Comparison of ENCODE assay signal across 8 mouse cellular contexts in genomic region chr11:79961346-79962124, GRCm38 (mm10). TPM values are rescaled to one million over a fixed set of nuclear protein-coding genes. Genes with fewer than 3 reads are reported as not detected.
A peak's percentile ranks its signal among the peaks of the same experiment; 100 is the strongest.
DNase-seq lines count a peak whose midpoint lies in the region; ATAC-seq and TF ChIP-seq lines count a peak whose summit lies in the region.

No protein-coding gene starts in this region.

- peak overlapping the region; percentile 85 for H3K4me2 ChIP-seq in heart, embryonic 14.5 days (ENCODE audit: low read length)
- H3K4me2 ChIP-seq in heart, embryonic 15.5 days = peak overlapping the region; percentile 79
- peak overlapping the region; percentile 60 for H3K4me2 ChIP-seq in limb, embryonic 15.5 days
- peak overlapping the region; percentile 81 for H3K4me2 ChIP-seq in stomach, embryonic 14.5 days (replicated peaks; ENCODE audit: low read depth, low read length)

- in situ Hi-C loops in Patski (cut with MboI; ENCODE audit: low pct_unique_long_range_greater_than_20kb) = no loop called here

- H3K9ac ChIP-seq in heart, embryonic 14.5 days (ENCODE audit: low read length) = peak overlapping the region; percentile 83
- H3K9ac ChIP-seq in heart, embryonic 15.5 days = peak overlapping the region; percentile 70
- peak overlapping the region; percentile 64 for H3K9ac ChIP-seq in limb, embryonic 15.5 days
- peak overlapping the region; percentile 63 for H3K9ac ChIP-seq in stomach, embryonic 14.5 days (replicated peaks; ENCODE audit: low read depth, low read length)

- H3K9me3 ChIP-seq in heart, embryonic 14.5 days (ENCODE audit: control insufficient read depth, low read length) = no peaks in the 10 kb centered on the region
- no peaks in the 10 kb centered on the region for H3K9me3 ChIP-seq in heart, embryonic 15.5 days (replicated peaks)
- no peaks in the 10 kb centered on the region for H3K9me3 ChIP-seq in limb, embryonic 15.5 days
- no peaks in the 10 kb centered on the region for H3K9me3 ChIP-seq in stomach, embryonic 14.5 days (ENCODE audit: control insufficient read depth, low read depth, low read length)

- 7% methylated on average over 27 of the region's 27 CpGs for WGBS in heart, embryonic 14.5 days
- WGBS in heart, embryonic 15.5 days = 6% methylated on average over 27 of the region's 27 CpGs
- 6% methylated on average over 27 of the region's 27 CpGs for WGBS in limb, embryonic 15.5 days
- WGBS in stomach, embryonic 14.5 days = 5% methylated on average over 27 of the region's 27 CpGs

- TF ChIP-seq CTCF in Patski (IDR thresholded peaks at IDR 0.05) = peak; percentile 5

- H3K36me3 ChIP-seq in heart, embryonic 14.5 days (ENCODE audit: control insufficient read depth, insufficient read depth, low read length) = peaks cover 37% of the 10 kb centered on the region
- peaks cover 29% of the 10 kb centered on the region for H3K36me3 ChIP-seq in heart, embryonic 15.5 days
- peaks cover 31% of the 10 kb centered on the region for H3K36me3 ChIP-seq in limb, embryonic 15.5 days
- peaks cover 30% of the 10 kb centered on the region for H3K36me3 ChIP-seq in stomach, embryonic 14.5 days (ENCODE audit: control insufficient read depth, insufficient read depth, low read length)

- DNase-seq in heart, adult 8-10 months (ENCODE audit: low spot score) = no peak
- no peak for DNase-seq in Patski (ENCODE audit: low read depth, low spot score)
- DNase-seq in spleen, adult 18-20 months = no peak

- ATAC-seq in heart, embryonic 14.5 days (ENCODE audit: insufficient number of reproducible peaks, insufficient read depth, low FRiP score, low read depth) = no peak
- peak; percentile 27 for ATAC-seq in Patski
- ATAC-seq in heart, embryonic 15.5 days (replicated peaks; ENCODE audit: insufficient number of reproducible peaks, insufficient read depth, low FRiP score, low read depth) = no peak
- no peak for ATAC-seq in limb, embryonic 15.5 days (ENCODE audit: insufficient number of reproducible peaks, low FRiP score, low TSS enrichment, low read depth)
- peak; percentile 30; the same call in 1 of the 2 replicates for ATAC-seq in stomach, embryonic 14.5 days (ENCODE audit: insufficient number of reproducible peaks, insufficient read depth, low FRiP score, low read depth)
- no peak for ATAC-seq in activated CD4-positive, CD25-positive, alpha-beta regulatory T cell, adult 4 months

- peak overlapping the region; percentile 70 to 77; a peak in 3 of 4 replicates for H3K27ac ChIP-seq in heart, embryonic 14.5 days (replicated peaks in 1 of 2; ENCODE audit: control insufficient read depth in 1 of 2, insufficient read depth in 1 of 2, low read depth in 2 of 2, low read length in 2 of 2)
- H3K27ac ChIP-seq in heart, embryonic 15.5 days = peak overlapping the region; percentile 78
- H3K27ac ChIP-seq in limb, embryonic 15.5 days = peak overlapping the region; percentile 81
- peak overlapping the region; percentile 34; the same call in 1 of the 2 replicates for H3K27ac ChIP-seq in stomach, embryonic 14.5 days (ENCODE audit: low read length)

- peaks cover 2 to 7% of the 10 kb centered on the region in 2 experiments; a peak in 3 of 4 replicates for H3K4me1 ChIP-seq in heart, embryonic 14.5 days (ENCODE audit: control insufficient read depth in 2 of 2, insufficient read depth in 2 of 2, low read length in 2 of 2)
- H3K4me1 ChIP-seq in heart, embryonic 15.5 days (replicated peaks) = peaks cover 12% of the 10 kb centered on the region
- peaks cover 7% of the 10 kb centered on the region; the same call in 1 of the 2 replicates for H3K4me1 ChIP-seq in limb, embryonic 15.5 days
- H3K4me1 ChIP-seq in stomach, embryonic 14.5 days (ENCODE audit: control insufficient read depth, insufficient read depth, low read length) = peaks cover 6% of the 10 kb centered on the region

- H3K27me3 ChIP-seq in heart, embryonic 14.5 days (ENCODE audit: control insufficient read depth, insufficient read depth, low read length) = no peaks in the 10 kb centered on the region
- H3K27me3 ChIP-seq in Patski = peaks cover 7% of the 10 kb centered on the region
- no peaks in the 10 kb centered on the region for H3K27me3 ChIP-seq in heart, embryonic 15.5 days
- H3K27me3 ChIP-seq in limb, embryonic 15.5 days = no peaks in the 10 kb centered on the region
- no peaks in the 10 kb centered on the region for H3K27me3 ChIP-seq in stomach, embryonic 14.5 days (ENCODE audit: control insufficient read depth, insufficient read depth, low read length)

- CTCF ChIA-PET in Patski (lab: Charles Lee) = interaction anchor here (1.0 to 1.3 kb wide), 3 partner anchors 17 to 42 kb away, joined by 3 to 4 read pairs (median 3); partner anchors contain the start of gene Suz12

- H3K4me3 ChIP-seq in heart, embryonic 14.5 days (ENCODE audit: control insufficient read depth in 1 of 2, insufficient read depth in 1 of 2, low read depth in 1 of 2, low read length in 2 of 2) = peak overlapping the region; percentile 79 to 98
- peak overlapping the region; percentile 69 for H3K4me3 ChIP-seq in heart, embryonic 15.5 days
- peak overlapping the region; percentile 75 for H3K4me3 ChIP-seq in limb, embryonic 15.5 days
- peak overlapping the region; percentile 84 for H3K4me3 ChIP-seq in stomach, embryonic 14.5 days (ENCODE audit: low read depth, low read length)

- POLR2A ChIA-PET in Patski (lab: Charles Lee) = interaction anchor here (1.2 kb wide), 1 partner anchor 12 kb away, joined by 6 read pairs; no protein-coding TSS in a partner anchor

RNA-seq across cellular contexts. Expression of gene Utp6, which starts 0.7 kb away (rescaled TPM):
- 32.7 and 33.2 TPM in 2 replicates for polyA plus RNA-seq in heart, embryonic 14.5 days (2014; fragmentation: Nextera tagmentation; extraction: Ambion mirVana)
- 10 to 100 TPM; 25.0 to 28.1 (median 27.3) TPM for total RNA-seq in heart, adult 8-10 months (2022)
- polyA plus RNA-seq in Patski (2021) = 49.7 TPM
- polyA plus RNA-seq in heart, embryonic 15.5 days (2015; fragmentation: Nextera tagmentation; extraction: Ambion mirVana) = 28.0 and 33.4 TPM in 2 replicates
- polyA plus RNA-seq in limb, embryonic 15.5 days (2015; fragmentation: Nextera tagmentation; extraction: Ambion mirVana) = 43.3 and 44.8 TPM in 2 replicates
- 56.6 and 56.8 TPM in 2 replicates for polyA plus RNA-seq in stomach, embryonic 14.5 days (2014; fragmentation: Nextera tagmentation; extraction: Ambion mirVana)
- polyA plus RNA-seq in activated CD4-positive, CD25-positive, alpha-beta regulatory T cell, adult 4 months (2017; shearing (Covaris generic)) = 10 to 100 TPM; 37.9 to 38.9 TPM

RNA-seq across cellular contexts. Expression of gene Suz12, which starts 31.4 kb away (rescaled TPM):
- 20.8 TPM in 2 replicates for polyA plus RNA-seq in heart, embryonic 14.5 days (2014; fragmentation: Nextera tagmentation; extraction: Ambion mirVana)
- 10 to 100 TPM; 22.9 to 28.9 (median 25.0) TPM for total RNA-seq in heart, adult 8-10 months (2022)
- 53.9 TPM for polyA plus RNA-seq in Patski (2021)
- 14.2 and 15.1 TPM in 2 replicates for polyA plus RNA-seq in heart, embryonic 15.5 days (2015; fragmentation: Nextera tagmentation; extraction: Ambion mirVana)
- 13.2 and 17.3 TPM in 2 replicates for polyA plus RNA-seq in limb, embryonic 15.5 days (2015; fragmentation: Nextera tagmentation; extraction: Ambion mirVana)
- 33.9 and 35.9 TPM in 2 replicates for polyA plus RNA-seq in stomach, embryonic 14.5 days (2014; fragmentation: Nextera tagmentation; extraction: Ambion mirVana)
- 10 to 100 TPM; 31.1 to 45.8 TPM for polyA plus RNA-seq in activated CD4-positive, CD25-positive, alpha-beta regulatory T cell, adult 4 months (2017; shearing (Covaris generic))

Comparison
In these comparisons a context has a peak if more than half of its experiments do, and no peak if none do; other contexts are left out.
1. ATAC-seq: peak in Patski (single experiment) and stomach, embryonic 14.5 days (single experiment); none in heart, embryonic 14.5 days (single experiment), heart, embryonic 15.5 days (single experiment), limb, embryonic 15.5 days (single experiment) and activated CD4-positive, CD25-positive, alpha-beta regulatory T cell, adult 4 months (single experiment).
2. Peak in every context shown above with its lines, with median percentiles within 50 percentile points of each other: H3K27ac ChIP-seq, H3K4me2 ChIP-seq, H3K4me3 ChIP-seq and H3K9ac ChIP-seq.